Mouse (Mus musculus): ENCODE measurements around the gene Ier3. TPM values are rescaled to one million over a fixed set of nuclear protein-coding genes. Genes with fewer than 3 reads are reported as not detected.

Ier3 gene
- 13.2 and 17.0 TPM in 2 replicates for polyA plus RNA-seq (2014; fragmentation: Nextera tagmentation; extraction: Ambion mirVana)

- Histone ChIP-seq H3K9ac (ENCODE audit: low read depth, low read length) (peak within 1 kb of the TSS; percentile 79), H3K4me2 (peak within 1 kb of the TSS; percentile 98)
- WGBS (ENCODE audit: insufficient replicate concordance), result under 1% methylated on average over 62 of the region's 62 CpGs
Measured at GRCm38 (mm10) chr17:35821439-35822430, at the start of gene Ier3. Gene Ier3, plus strand, starts transcription at chr17:35821684.

DNA sequence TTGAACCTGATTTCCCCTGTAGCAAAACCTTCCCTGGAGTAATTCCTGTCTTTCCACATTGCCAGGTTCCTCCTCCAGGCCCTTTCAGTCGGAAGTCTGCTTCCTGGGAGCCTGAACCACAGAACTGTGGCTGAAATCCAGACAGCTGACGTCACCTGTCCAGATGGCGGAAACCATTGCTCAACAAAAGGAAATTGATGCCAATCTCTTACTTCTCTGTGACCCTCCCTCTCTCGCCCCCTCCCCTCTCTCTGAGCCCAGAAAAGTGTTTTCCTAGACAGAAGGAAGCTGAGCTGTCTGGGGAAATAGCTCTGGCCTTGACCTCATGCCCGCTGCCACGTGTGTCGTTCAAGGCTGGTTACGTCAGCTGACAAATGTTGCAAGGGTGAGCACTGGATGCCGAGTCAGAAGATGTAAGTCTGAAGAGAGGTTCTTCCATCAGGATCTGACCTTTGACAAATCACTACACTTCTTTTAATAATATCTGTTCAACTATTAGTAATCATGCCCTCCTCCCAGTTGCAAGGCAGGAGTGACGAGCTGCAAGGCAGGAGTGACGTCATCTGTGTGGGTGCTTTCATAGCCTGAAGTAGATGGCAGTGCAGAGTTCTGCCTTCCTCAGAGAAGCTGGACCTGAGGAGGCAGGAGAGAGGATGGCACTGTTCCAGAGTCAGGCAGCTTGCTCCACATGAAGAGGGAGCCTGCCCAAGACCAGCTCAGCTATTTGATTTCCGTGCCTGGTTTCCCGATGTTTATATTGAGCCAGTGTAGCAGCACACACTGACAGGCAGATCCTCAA lies 44.5 kb upstream of the Ier3 start:
- no peak overlapping the region for H3K4me3 ChIP-seq (ENCODE audit: low read depth, low read length)
- peak; percentile 46; the same call in 1 of the 2 replicates for ATAC-seq (replicated peaks; ENCODE audit: insufficient number of reproducible peaks, low FRiP score, low TSS enrichment)
- no peaks in the 10 kb centered on the region for H3K9me3 ChIP-seq (replicated peaks; ENCODE audit: control insufficient read depth, low read length)
- no peaks in the 10 kb centered on the region for H3K27me3 ChIP-seq (ENCODE audit: control insufficient read depth, insufficient read depth, low read length)
- no peak overlapping the region for H3K4me2 ChIP-seq
- H3K9ac ChIP-seq (ENCODE audit: low read depth, low read length), result no peak overlapping the region
- H3K36me3 ChIP-seq (ENCODE audit: control insufficient read depth, insufficient read depth, low read length), result no peaks in the 10 kb centered on the region
- peak overlapping the region; percentile 3 for H3K27ac ChIP-seq (ENCODE audit: low read depth, low read length)
- H3K4me1 ChIP-seq (ENCODE audit: control insufficient read depth, insufficient read depth, low read length), result peaks cover 12% of the 10 kb centered on the region
- 44% methylated on average over 13 of the region's 13 CpGs for WGBS (ENCODE audit: insufficient replicate concordance)

More at GRCm38 (mm10) chr17:35821439-35822430, at the start of gene Ier3:
- H3K27me3 ChIP-seq (ENCODE audit: control insufficient read depth, insufficient read depth, low read length), result 0 out of 2 replicates have a peak, but pooled peaks cover 2% of the 10 kb centered on the region
- peaks cover 12% of the 10 kb centered on the region for H3K4me1 ChIP-seq (ENCODE audit: control insufficient read depth, insufficient read depth, low read length)
- H3K36me3 ChIP-seq (ENCODE audit: control insufficient read depth, insufficient read depth, low read length), result peaks cover 6% of the 10 kb centered on the region
- 0 out of 2 replicates have a peak, but pooled peaks have one; percentile 28 for ATAC-seq (replicated peaks; ENCODE audit: insufficient number of reproducible peaks, low FRiP score, low TSS enrichment)
- no peaks in the 10 kb centered on the region for H3K9me3 ChIP-seq (replicated peaks; ENCODE audit: control insufficient read depth, low read length)
- H3K27ac ChIP-seq (ENCODE audit: low read depth, low read length), result peak within 1 kb of the TSS; percentile 80
- peak within 1 kb of the TSS; percentile 63 for H3K4me3 ChIP-seq (ENCODE audit: low read depth, low read length)

- 54% methylated on average over 6 of the region's 6 CpGs for WGBS (ENCODE audit: insufficient replicate concordance)
- no peak for ATAC-seq (replicated peaks; ENCODE audit: insufficient number of reproducible peaks, low FRiP score, low TSS enrichment)
- H3K27me3 ChIP-seq (ENCODE audit: control insufficient read depth, insufficient read depth, low read length), result no peaks in the 10 kb centered on the region
- no peak overlapping the region for H3K27ac ChIP-seq (ENCODE audit: low read depth, low read length)
- H3K4me2 ChIP-seq, result no peak overlapping the region
- H3K9me3 ChIP-seq (replicated peaks; ENCODE audit: control insufficient read depth, low read length), result no peaks in the 10 kb centered on the region
- H3K4me1 ChIP-seq (ENCODE audit: control insufficient read depth, insufficient read depth, low read length), result peaks cover 14% of the 10 kb centered on the region
- no peak overlapping the region for H3K9ac ChIP-seq (ENCODE audit: low read depth, low read length)
- H3K4me3 ChIP-seq (ENCODE audit: low read depth, low read length), result no peak overlapping the region
- H3K36me3 ChIP-seq (ENCODE audit: control insufficient read depth, insufficient read depth, low read length), result no peaks in the 10 kb centered on the region
Measured at GRCm38 (mm10) chr17:35778965-35779364, 42.5 kb upstream of the Ier3 start.

DNA sequence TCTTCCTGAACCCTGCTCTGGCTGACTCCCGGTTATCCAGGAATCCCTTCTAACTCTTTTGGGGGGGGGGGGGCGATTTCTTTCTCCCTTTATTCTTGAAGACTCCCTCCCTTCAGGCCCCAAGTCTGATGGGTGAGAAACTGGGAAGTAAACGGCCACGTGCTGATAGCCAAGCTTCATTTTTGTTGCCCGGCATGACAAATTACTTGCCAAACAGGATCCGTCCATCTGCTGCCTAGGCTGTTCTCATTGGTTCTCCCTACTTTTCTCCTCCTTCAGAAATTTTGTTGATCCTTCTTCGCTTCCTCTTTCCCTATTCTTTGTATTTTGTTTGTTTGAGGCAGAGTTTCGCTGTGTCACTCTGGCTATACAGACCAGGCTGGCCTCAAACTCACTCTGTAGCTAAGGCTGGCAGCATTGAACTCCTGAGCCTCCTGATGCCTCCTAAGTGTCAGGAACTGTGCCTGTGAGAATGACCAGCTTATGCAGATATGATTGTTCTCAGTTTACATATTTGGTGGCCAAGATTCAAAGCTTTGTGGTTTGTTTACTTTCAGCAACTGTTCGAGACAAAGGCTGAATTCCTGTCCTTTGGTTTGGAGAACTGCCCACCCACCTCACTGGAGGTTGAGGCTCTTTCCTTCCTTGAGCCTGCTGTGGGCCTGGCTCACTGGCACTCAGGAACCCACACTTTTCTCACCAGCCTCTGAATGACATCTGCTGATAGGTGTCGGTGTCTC lies 41.8 kb upstream of the Ier3 start:
- no peaks in the 10 kb centered on the region for H3K9me3 ChIP-seq (replicated peaks; ENCODE audit: control insufficient read depth, low read length)
- no peaks in the 10 kb centered on the region for H3K36me3 ChIP-seq (ENCODE audit: control insufficient read depth, insufficient read depth, low read length)
- H3K9ac ChIP-seq (ENCODE audit: low read depth, low read length), result no peak overlapping the region
- WGBS (ENCODE audit: insufficient replicate concordance), result 64% methylated on average over 10 of the region's 10 CpGs
- H3K4me3 ChIP-seq (ENCODE audit: low read depth, low read length), result no peak overlapping the region
- peaks cover 16% of the 10 kb centered on the region for H3K4me1 ChIP-seq (ENCODE audit: control insufficient read depth, insufficient read depth, low read length)
- ATAC-seq (replicated peaks; ENCODE audit: insufficient number of reproducible peaks, low FRiP score, low TSS enrichment), result no peak
- H3K27me3 ChIP-seq (ENCODE audit: control insufficient read depth, insufficient read depth, low read length), result no peaks in the 10 kb centered on the region
- H3K4me2 ChIP-seq, result no peak overlapping the region
- no peak overlapping the region for H3K27ac ChIP-seq (ENCODE audit: low read depth, low read length)

- no peak for ATAC-seq (replicated peaks; ENCODE audit: insufficient number of reproducible peaks, low FRiP score, low TSS enrichment)
- no peak overlapping the region for H3K4me3 ChIP-seq (ENCODE audit: low read depth, low read length)
- H3K36me3 ChIP-seq (ENCODE audit: control insufficient read depth, insufficient read depth, low read length), result no peaks in the 10 kb centered on the region
- no peak overlapping the region for H3K9ac ChIP-seq (ENCODE audit: low read depth, low read length)
- H3K27ac ChIP-seq (ENCODE audit: low read depth, low read length), result no peak overlapping the region
- H3K27me3 ChIP-seq (ENCODE audit: control insufficient read depth, insufficient read depth, low read length), result no peaks in the 10 kb centered on the region
- peaks cover 21% of the 10 kb centered on the region for H3K4me1 ChIP-seq (ENCODE audit: control insufficient read depth, insufficient read depth, low read length)
- WGBS (ENCODE audit: insufficient replicate concordance), result 88% methylated on average over 7 of the region's 7 CpGs
- H3K9me3 ChIP-seq (replicated peaks; ENCODE audit: control insufficient read depth, low read length), result no peaks in the 10 kb centered on the region
- no peak overlapping the region for H3K4me2 ChIP-seq
Measured at GRCm38 (mm10) chr17:35780362-35780761, 41.1 kb upstream of the Ier3 start.

DNA sequence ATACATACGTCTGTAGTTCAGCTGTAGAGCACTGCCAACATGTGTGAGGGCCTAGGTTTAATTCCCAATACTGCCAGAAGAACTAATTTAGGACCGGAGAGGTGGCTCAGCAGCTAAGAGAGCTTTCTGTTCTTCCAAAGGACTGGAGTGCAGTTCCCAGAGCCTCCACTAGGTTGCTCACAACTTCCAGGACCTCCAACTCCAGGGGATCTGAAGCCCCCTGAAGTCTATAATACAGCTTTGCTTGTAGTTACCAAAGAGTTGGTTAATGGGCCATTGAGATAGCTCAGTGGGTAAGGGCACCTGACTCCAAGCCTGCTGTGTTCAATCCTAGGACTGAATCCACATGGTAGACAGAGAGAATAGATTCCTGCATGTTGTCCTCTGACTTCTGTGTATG lies 39.1 kb upstream of the Ier3 start:
- no peak overlapping the region for H3K9ac ChIP-seq (ENCODE audit: low read depth, low read length)
- no peak overlapping the region for H3K27ac ChIP-seq (ENCODE audit: low read depth, low read length)
- no peak overlapping the region for H3K4me3 ChIP-seq (ENCODE audit: low read depth, low read length)
- H3K27me3 ChIP-seq (ENCODE audit: control insufficient read depth, insufficient read depth, low read length), result no peaks in the 10 kb centered on the region
- no peaks in the 10 kb centered on the region for H3K9me3 ChIP-seq (replicated peaks; ENCODE audit: control insufficient read depth, low read length)
- H3K36me3 ChIP-seq (ENCODE audit: control insufficient read depth, insufficient read depth, low read length), result no peaks in the 10 kb centered on the region
- ATAC-seq (replicated peaks; ENCODE audit: insufficient number of reproducible peaks, low FRiP score, low TSS enrichment), result no peak
- no peak overlapping the region for H3K4me2 ChIP-seq
- WGBS (ENCODE audit: insufficient replicate concordance), result 70% methylated on average over 2 of the region's 2 CpGs
- H3K4me1 ChIP-seq (ENCODE audit: control insufficient read depth, insufficient read depth, low read length), result peaks cover 12% of the 10 kb centered on the region; the same call in 1 of the 2 replicates

GRCm38 (mm10) chr17:35782924-35783323 lies 38.6 kb upstream of the Ier3 start:
- H3K27ac ChIP-seq (ENCODE audit: low read depth, low read length), result no peak overlapping the region
- no peaks in the 10 kb centered on the region for H3K36me3 ChIP-seq (ENCODE audit: control insufficient read depth, insufficient read depth, low read length)
- no peak for ATAC-seq (replicated peaks; ENCODE audit: insufficient number of reproducible peaks, low FRiP score, low TSS enrichment)
- H3K27me3 ChIP-seq (ENCODE audit: control insufficient read depth, insufficient read depth, low read length), result no peaks in the 10 kb centered on the region
- H3K9me3 ChIP-seq (replicated peaks; ENCODE audit: control insufficient read depth, low read length), result no peaks in the 10 kb centered on the region
- no peak overlapping the region for H3K9ac ChIP-seq (ENCODE audit: low read depth, low read length)
- peaks cover 12% of the 10 kb centered on the region; the same call in 1 of the 2 replicates for H3K4me1 ChIP-seq (ENCODE audit: control insufficient read depth, insufficient read depth, low read length)
- 83% methylated on average over 5 of the region's 5 CpGs for WGBS (ENCODE audit: insufficient replicate concordance)
- H3K4me2 ChIP-seq, result no peak overlapping the region
- H3K4me3 ChIP-seq (ENCODE audit: low read depth, low read length), result no peak overlapping the region

GRCm38 (mm10) chr17:35783944-35784343 lies 37.5 kb upstream of the Ier3 start:
- 60% methylated on average over 6 of the region's 6 CpGs for WGBS (ENCODE audit: insufficient replicate concordance)
- Histone ChIP-seq H3K36me3 (ENCODE audit: control insufficient read depth, insufficient read depth, low read length) (no peaks in the 10 kb centered on the region), H3K27ac (ENCODE audit: low read depth, low read length) (peak overlapping the region; percentile 46), H3K9ac (ENCODE audit: low read depth, low read length) (no peak overlapping the region), H3K4me2 (no peak overlapping the region), H3K4me1 (ENCODE audit: control insufficient read depth, insufficient read depth, low read length) (peaks cover 10% of the 10 kb centered on the region; the same call in 1 of the 2 replicates), H3K4me3 (ENCODE audit: low read depth, low read length) (no peak overlapping the region), H3K9me3 (replicated peaks; ENCODE audit: control insufficient read depth, low read length) (no peaks in the 10 kb centered on the region), H3K27me3 (ENCODE audit: control insufficient read depth, insufficient read depth, low read length) (no peaks in the 10 kb centered on the region)
- ATAC-seq (replicated peaks; ENCODE audit: insufficient number of reproducible peaks, low FRiP score, low TSS enrichment), result peak; percentile 59; the same call in 1 of the 2 replicates

Measured in heart, embryonic 11.5 days (tissue).